Mouse (Mus musculus): Measurements from ENCODE around the gene Slc8a3.

GRCm38 (mm10) chr12:81152082-81152481 lies 180.9 kb downstream of the Slc8a3 start:
- TF ChIP-seq CTCF (IDR thresholded peaks at IDR 0.05; ENCODE audit: extremely low read depth, insufficient read depth, insufficient read length, insufficient replicate concordance) (no peak), POLR2A (IDR thresholded peaks at IDR 0.05; ENCODE audit: low read depth, low read length) (no peak)
